Comparison of ENCODE assay signal across 21 mouse cellular contexts in the genomic region with DNA sequence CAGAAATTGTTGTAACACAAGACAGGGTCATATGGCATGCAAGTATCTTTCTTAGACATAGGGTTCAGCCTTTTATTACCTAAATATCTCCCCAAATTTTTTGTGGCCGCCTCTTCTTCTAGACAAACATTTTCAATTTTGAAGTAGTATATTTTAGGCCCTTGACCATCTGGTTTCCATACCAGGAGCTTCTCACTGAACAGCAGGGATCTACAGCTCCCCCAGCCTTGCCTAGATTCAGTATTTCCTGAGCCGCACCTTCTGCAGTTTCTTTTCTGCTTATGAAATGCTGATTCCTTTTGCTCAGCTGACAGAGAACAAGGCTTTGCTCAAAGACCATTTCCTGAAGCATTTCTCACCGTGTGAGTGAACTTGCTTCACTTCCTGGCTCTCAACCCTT.
DNase-seq lines count a peak whose midpoint lies in the region; ATAC-seq lines count a peak whose summit lies in the region.
"Had no signal": no experiment of that assay in that cellular context is flagged by ENCODE, and none has a peak within 500 bp of the region (broad histone marks: within the 10 kb centered on the region; RNA-seq: fewer than 3 reads in every experiment).

No protein-coding gene starts in this region.

- DNase-seq in layer of hippocampus, adult 18-20 months (ENCODE audit: low spot score in 2 of 2) = peak; percentile 6 to 32
- no peak for DNase-seq in layer of hippocampus, postnatal 25 days (ENCODE audit: extremely low spot score in 1 of 2, low spot score in 1 of 2)
- peak; percentile 41 for DNase-seq in cerebellum, adult 11-12 months
- DNase-seq in cerebellum, adult 9-11 months = peak; percentile 54
- peak; percentile 31 to 88 for DNase-seq in left cerebral cortex, postnatal 25 days (ENCODE audit: low spot score in 2 of 2)
- no peak for DNase-seq in spleen, adult 12 weeks (ENCODE audit: low spot score)
- no peak for DNase-seq in adrenal gland, adult 18-20 months (ENCODE audit: low spot score in 2 of 2)
- DNase-seq: adrenal gland, postnatal 10 days; B cell, adult 2 months; heart, postnatal 4 days; kidney, adult 11 months; lung, embryonic 14.5 days; lung, postnatal 4 days; spleen, adult 18-20 months had no signal

- no peak for ATAC-seq in forebrain, embryonic 13.5 days
- ATAC-seq: hindbrain, postnatal 0 days had no signal

- no peaks in the 10 kb centered on the region for H3K27me3 ChIP-seq in forebrain, embryonic 13.5 days
- H3K27me3 ChIP-seq: heart, embryonic 13.5 days; neural tube, embryonic 13.5 days; stomach, embryonic 15.5 days had no signal

- no peak overlapping the region for H3K9ac ChIP-seq in forebrain, embryonic 13.5 days
- H3K9ac ChIP-seq: heart, embryonic 13.5 days; lung, embryonic 14.5 days; neural tube, embryonic 13.5 days; stomach, embryonic 15.5 days had no signal

- peaks cover 7% of the 10 kb centered on the region for H3K9me3 ChIP-seq in forebrain, embryonic 13.5 days (replicated peaks)
- H3K9me3 ChIP-seq: stomach, embryonic 15.5 days had no signal

- no peak overlapping the region for H3K27ac ChIP-seq in forebrain, embryonic 13.5 days
- H3K27ac ChIP-seq: heart, embryonic 13.5 days; hindbrain, postnatal 0 days; kidney, postnatal 0 days; neural tube, embryonic 13.5 days; stomach, embryonic 15.5 days had no signal

- H3K4me1 ChIP-seq in forebrain, embryonic 13.5 days = no peaks in the 10 kb centered on the region
- H3K4me1 ChIP-seq: heart, embryonic 13.5 days; neural tube, embryonic 13.5 days; stomach, embryonic 15.5 days had no signal

- H3K4me2 ChIP-seq in forebrain, embryonic 13.5 days = no peak overlapping the region
- H3K4me2 ChIP-seq: heart, embryonic 13.5 days; lung, embryonic 14.5 days; midbrain, embryonic 11.5 days; neural tube, embryonic 13.5 days; stomach, embryonic 15.5 days had no signal

- intact Hi-C loops in left cerebral cortex, postnatal 25 days (cut with DNase I) = no loop called here

- no peaks in the 10 kb centered on the region for H3K36me3 ChIP-seq in forebrain, embryonic 13.5 days (ENCODE audit: poor library complexity, severe bottlenecking)
- H3K36me3 ChIP-seq: heart, embryonic 13.5 days; neural tube, embryonic 13.5 days; stomach, embryonic 15.5 days had no signal

- WGBS in forebrain, embryonic 13.5 days = 82% methylated on average over 3 of the region's 3 CpGs

- no peak overlapping the region for H3K4me3 ChIP-seq in forebrain, embryonic 13.5 days
- H3K4me3 ChIP-seq: heart, embryonic 13.5 days; neural tube, embryonic 13.5 days; stomach, embryonic 15.5 days had no signal

Comparison
In these comparisons a context has a peak if more than half of its experiments do, and no peak if none do; other contexts are left out.
1. DNase-seq: peak in layer of hippocampus, adult 18-20 months (2 of 2), cerebellum, adult 11-12 months (single experiment), cerebellum, adult 9-11 months (single experiment) and left cerebral cortex, postnatal 25 days (2 of 2); none in layer of hippocampus, postnatal 25 days (0 of 2), spleen, adult 12 weeks (single experiment) and adrenal gland, adult 18-20 months (0 of 2).